Mouse (Mus musculus) retina, postnatal 7 days (tissue): ENCODE results near the gene Kiz.

Experiments used
- DNase-seq: peaks from one replicate; pipeline ENCODE4 v3.0.0-alpha.2; 2012; ENCODE audit warnings: low read depth, low spot score

Kiz gene

GRCm38 (mm10) chr2:146855599-146856039 is at the start of gene Kiz:
TSS of gene Kiz (plus strand) at chr2:146855864.
- peak; percentile 92 for DNase-seq

GRCm38 (mm10) chr2:146809706-146810256 is 45.9 kb upstream of the Kiz start:
- no peak for DNase-seq

- no peak for DNase-seq
These were observed 45.0 kb upstream of the Kiz start for GRCm38 (mm10) chr2:146810695-146811094.

- no peak for DNase-seq
These were observed 40.7 kb upstream of the Kiz start for GRCm38 (mm10) chr2:146814978-146815377.

GRCm38 (mm10) chr2:146819065-146819464 is 36.6 kb upstream of the Kiz start:
- no peak for DNase-seq

GRCm38 (mm10) chr2:146823483-146823951 is 32.1 kb upstream of the Kiz start:
- DNase-seq: no peak

- no peak for DNase-seq
These were observed 31.6 kb upstream of the Kiz start for GRCm38 (mm10) chr2:146824043-146824442.

- DNase-seq: no peak
These were observed 27.7 kb upstream of the Kiz start for GRCm38 (mm10) chr2:146828006-146828405.

- DNase-seq: no peak
These were observed 22.2 kb upstream of the Kiz start for GRCm38 (mm10) chr2:146833222-146834063.

- no peak for DNase-seq
These were observed 21.7 kb upstream of the Kiz start for GRCm38 (mm10) chr2:146834064-146834313.

- DNase-seq: no peak
These were observed 21.1 kb upstream of the Kiz start for GRCm38 (mm10) chr2:146834314-146835201.

GRCm38 (mm10) chr2:146835241-146835990 is 20.2 kb upstream of the Kiz start:
- DNase-seq: no peak

- DNase-seq: no peak
These were observed 19.4 kb upstream of the Kiz start for GRCm38 (mm10) chr2:146836246-146836645.

- no peak for DNase-seq
These were observed 18.7 kb upstream of the Kiz start for GRCm38 (mm10) chr2:146836871-146837550.

- DNase-seq: no peak
These were observed 18.0 kb upstream of the Kiz start for GRCm38 (mm10) chr2:146837653-146838052.

- no peak for DNase-seq
These were observed 16.9 kb upstream of the Kiz start for GRCm38 (mm10) chr2:146838596-146839302.

- no peak for DNase-seq
These were observed 16.2 kb upstream of the Kiz start for GRCm38 (mm10) chr2:146839303-146840030.

- DNase-seq: no peak
These were observed 7.8 kb upstream of the Kiz start for GRCm38 (mm10) chr2:146847863-146848262.

- peak; percentile 36 for DNase-seq
These were observed 456 bp downstream of the Kiz start for GRCm38 (mm10) chr2:146856120-146856519.

GRCm38 (mm10) chr2:146856853-146857252 is 1.2 kb downstream of the Kiz start:
- no peak for DNase-seq
